ENCODE assay signal across 29 mouse cellular contexts in genomic region chr12:76446201-76446600, GRCm38 (mm10). TPM values are rescaled to one million over a fixed set of nuclear protein-coding genes. Genes with fewer than 3 reads are reported as not detected.
A peak's percentile ranks its signal among the peaks of the same experiment; 100 is the strongest.
DNase-seq lines count a peak whose midpoint lies in the region; ATAC-seq and TF ChIP-seq lines count a peak whose summit lies in the region.
"Had no signal": no experiment of that assay in that cellular context is flagged by ENCODE, and none has a peak within 500 bp of the region (broad histone marks: within the 10 kb centered on the region; RNA-seq: fewer than 3 reads in every experiment).

No protein-coding gene starts in this region.

- no peaks in the 10 kb centered on the region for H3K36me3 ChIP-seq in intestine, postnatal 0 days (ENCODE audit: control insufficient read depth, insufficient read depth)
- H3K36me3 ChIP-seq in intestine, embryonic 16.5 days (ENCODE audit: control insufficient read depth, insufficient read depth, low read length) = no peaks in the 10 kb centered on the region
- no peaks in the 10 kb centered on the region for H3K36me3 ChIP-seq in kidney, adult 2 months (ENCODE audit: control insufficient read depth, insufficient read depth, low read length)
- no peaks in the 10 kb centered on the region for H3K36me3 ChIP-seq in kidney, embryonic 16.5 days (ENCODE audit: insufficient read depth, low read length)
- H3K36me3 ChIP-seq in midbrain, embryonic 16.5 days (ENCODE audit: control insufficient read depth, insufficient read depth, low read length) = no peaks in the 10 kb centered on the region
- H3K36me3 ChIP-seq: embryonic facial prominence, embryonic 12.5 days; forebrain, embryonic 15.5 days; hindbrain, embryonic 10.5 days; hindbrain, embryonic 15.5 days; limb, embryonic 13.5 days had no signal

- no peak for TF ChIP-seq POLR2A in kidney, adult 2 months (IDR thresholded peaks at IDR 0.05; ENCODE audit: low read depth, low read length)

- peak overlapping the region; percentile 10; the same call in 1 of the 2 replicates for H3K4me2 ChIP-seq in intestine, postnatal 0 days (replicated peaks; ENCODE audit: low read depth)
- H3K4me2 ChIP-seq in intestine, embryonic 16.5 days (ENCODE audit: low read depth, low read length) = no peak overlapping the region
- H3K4me2 ChIP-seq in kidney, embryonic 16.5 days (replicated peaks; ENCODE audit: low read depth, low read length) = peak overlapping the region; percentile 17; the same call in 1 of the 2 replicates
- H3K4me2 ChIP-seq in midbrain, embryonic 16.5 days (ENCODE audit: low read length) = no peak overlapping the region
- H3K4me2 ChIP-seq: embryonic facial prominence, embryonic 12.5 days; forebrain, embryonic 15.5 days; hindbrain, embryonic 15.5 days; limb, embryonic 13.5 days had no signal

- DNase-seq in kidney, adult 2 months = peak; percentile 92
- DNase-seq in kidney, postnatal 36 days = peak; percentile 70 to 83
- no peak for DNase-seq in natural killer cell, adult 2 months (ENCODE audit: low spot score in 2 of 2)
- DNase-seq in T-cell, adult 2 months (ENCODE audit: low spot score) = no peak
- DNase-seq: adrenal gland, postnatal 14 days; cerebellum, adult 11 months; cerebellum, adult 9-10 months; cerebellum, postnatal 36 days; embryo, embryonic 11 days; gastrocnemius, adult 2 months; heart, postnatal 14 days; lung, adult 18-20 months; midbrain, embryonic 14.5 days; right cerebral cortex, postnatal 4 days; thymus, postnatal 4 days had no signal

- no peak overlapping the region for H3K9ac ChIP-seq in intestine, postnatal 0 days (ENCODE audit: low read depth, low read length)
- H3K9ac ChIP-seq in intestine, embryonic 16.5 days (ENCODE audit: low read depth, low read length) = no peak overlapping the region
- no peak overlapping the region for H3K9ac ChIP-seq in kidney, embryonic 16.5 days (replicated peaks; ENCODE audit: low read length)
- no peak overlapping the region for H3K9ac ChIP-seq in midbrain, embryonic 16.5 days (ENCODE audit: low read depth, low read length)
- H3K9ac ChIP-seq: embryonic facial prominence, embryonic 12.5 days; forebrain, embryonic 15.5 days; hindbrain, embryonic 15.5 days; limb, embryonic 13.5 days had no signal

- no peaks in the 10 kb centered on the region for H3K27me3 ChIP-seq in intestine, postnatal 0 days (replicated peaks; ENCODE audit: control insufficient read depth, insufficient read depth, low read length)
- no peaks in the 10 kb centered on the region for H3K27me3 ChIP-seq in intestine, embryonic 16.5 days (replicated peaks; ENCODE audit: control insufficient read depth, insufficient read depth, low read length)
- H3K27me3 ChIP-seq in kidney, adult 2 months (replicated peaks; ENCODE audit: control insufficient read depth, insufficient read depth, low read length) = no peaks in the 10 kb centered on the region
- H3K27me3 ChIP-seq in kidney, embryonic 16.5 days (ENCODE audit: insufficient read depth, low read length) = no peaks in the 10 kb centered on the region
- no peaks in the 10 kb centered on the region for H3K27me3 ChIP-seq in midbrain, embryonic 16.5 days (ENCODE audit: control insufficient read depth, insufficient read depth, low read depth, low read length)
- H3K27me3 ChIP-seq: embryonic facial prominence, embryonic 12.5 days; forebrain, embryonic 15.5 days; hindbrain, embryonic 15.5 days had no signal

- no peak for TF ChIP-seq CTCF in intestine, postnatal 0 days (IDR thresholded peaks at IDR 0.05; ENCODE audit: low read depth)
- no peak for TF ChIP-seq CTCF in kidney, adult 2 months (conservative IDR thresholded peaks at IDR 0.05; ENCODE audit: insufficient read depth, insufficient read length, low read depth, low read length)

- ATAC-seq in intestine, postnatal 0 days = no peak
- ATAC-seq in intestine, embryonic 16.5 days = no peak
- peak; percentile 83 for ATAC-seq in kidney, embryonic 16.5 days (ENCODE audit: low FRiP score, low TSS enrichment)
- ATAC-seq in midbrain, embryonic 16.5 days = no peak
- ATAC-seq: forebrain, embryonic 15.5 days; lung, postnatal 0 days had no signal

- H3K9me3 ChIP-seq in intestine, postnatal 0 days (ENCODE audit: control insufficient read depth) = no peaks in the 10 kb centered on the region
- H3K9me3 ChIP-seq in intestine, embryonic 16.5 days (ENCODE audit: control insufficient read depth, low read length) = no peaks in the 10 kb centered on the region
- no peaks in the 10 kb centered on the region for H3K9me3 ChIP-seq in kidney, embryonic 16.5 days (ENCODE audit: low read length)
- no peaks in the 10 kb centered on the region for H3K9me3 ChIP-seq in midbrain, embryonic 16.5 days (replicated peaks; ENCODE audit: control insufficient read depth, low read length, poor library complexity, severe bottlenecking)
- H3K9me3 ChIP-seq: embryonic facial prominence, embryonic 12.5 days; forebrain, embryonic 15.5 days; G1E; hindbrain, embryonic 10.5 days; hindbrain, embryonic 15.5 days; limb, embryonic 13.5 days had no signal

- H3K4me3 ChIP-seq in intestine, postnatal 0 days (ENCODE audit: low read depth, low read length) = no peak overlapping the region
- no peak overlapping the region for H3K4me3 ChIP-seq in intestine, embryonic 16.5 days (ENCODE audit: low read length)
- H3K4me3 ChIP-seq in kidney, adult 2 months (ENCODE audit: insufficient read depth, low read depth, low read length) = no peak overlapping the region
- peak overlapping the region; percentile 3; the same call in 1 of the 2 replicates for H3K4me3 ChIP-seq in kidney, embryonic 16.5 days (ENCODE audit: low read length)
- H3K4me3 ChIP-seq in midbrain, embryonic 16.5 days (ENCODE audit: low read depth, low read length) = no peak overlapping the region
- H3K4me3 ChIP-seq: embryonic facial prominence, embryonic 12.5 days; forebrain, embryonic 15.5 days; gastrocnemius, adult 2 months; hindbrain, embryonic 10.5 days; hindbrain, embryonic 15.5 days; layer of hippocampus, adult 2 months; limb, embryonic 13.5 days had no signal

- H3K27ac ChIP-seq in intestine, postnatal 0 days (ENCODE audit: low read depth, low read length) = no peak overlapping the region
- no peak overlapping the region for H3K27ac ChIP-seq in intestine, embryonic 16.5 days (ENCODE audit: low read length)
- peak overlapping the region; percentile 92 for H3K27ac ChIP-seq in kidney, adult 2 months (ENCODE audit: insufficient read depth, low read depth, low read length)
- H3K27ac ChIP-seq in kidney, embryonic 16.5 days (ENCODE audit: low read length) = peak overlapping the region; percentile 87
- no peak overlapping the region for H3K27ac ChIP-seq in midbrain, embryonic 16.5 days (ENCODE audit: low read length)
- H3K27ac ChIP-seq: embryonic facial prominence, embryonic 12.5 days; forebrain, embryonic 15.5 days; gastrocnemius, adult 2 months; hindbrain, embryonic 10.5 days; hindbrain, embryonic 15.5 days; layer of hippocampus, adult 2 months; limb, embryonic 13.5 days had no signal

- H3K4me1 ChIP-seq in intestine, postnatal 0 days (replicated peaks; ENCODE audit: control insufficient read depth, insufficient read depth, low read length) = no peaks in the 10 kb centered on the region
- H3K4me1 ChIP-seq in intestine, embryonic 16.5 days (ENCODE audit: control insufficient read depth, insufficient read depth, low read length) = 0 out of 2 replicates have a peak, but pooled peaks cover 4% of the 10 kb centered on the region
- H3K4me1 ChIP-seq in kidney, adult 2 months (ENCODE audit: control insufficient read depth, insufficient read depth, low read length) = peaks cover 15% of the 10 kb centered on the region
- peaks cover 15% of the 10 kb centered on the region for H3K4me1 ChIP-seq in kidney, embryonic 16.5 days (ENCODE audit: insufficient read depth, low read length)
- H3K4me1 ChIP-seq in midbrain, embryonic 16.5 days (ENCODE audit: control insufficient read depth, insufficient read depth, low read length) = no peaks in the 10 kb centered on the region
- H3K4me1 ChIP-seq: embryonic facial prominence, embryonic 12.5 days; forebrain, embryonic 15.5 days; hindbrain, embryonic 10.5 days; hindbrain, embryonic 15.5 days; limb, embryonic 13.5 days had no signal

- 64% methylated on average over 11 of the region's 11 CpGs for WGBS in intestine, postnatal 0 days
- 75% methylated on average over 11 of the region's 11 CpGs for WGBS in intestine, embryonic 16.5 days
- 31% methylated on average over 11 of the region's 11 CpGs for WGBS in kidney, adult 2 months
- 41% methylated on average over 11 of the region's 11 CpGs for WGBS in kidney, embryonic 16.5 days
- WGBS in midbrain, embryonic 16.5 days = 77% methylated on average over 11 of the region's 11 CpGs

RNA-seq across cellular contexts. Expression of gene Ppp1r36, which starts 28.9 kb away (rescaled TPM):
- 0.90 and 1.1 TPM in 2 replicates for polyA plus RNA-seq in intestine, postnatal 0 days (2015; fragmentation: Nextera tagmentation; extraction: Ambion mirVana)
- polyA plus RNA-seq in intestine, embryonic 16.5 days (2015; fragmentation: Nextera tagmentation; extraction: Ambion mirVana) = 0.99 and 1.5 TPM in 2 replicates
- polyA plus RNA-seq in kidney, adult 2 months (2012; rRNA removed) = 0.23 and 0.31 TPM in 2 replicates
- 4.0 and 4.3 TPM in 2 replicates for polyA plus RNA-seq in kidney, embryonic 16.5 days (2015; fragmentation: Nextera tagmentation; extraction: Ambion mirVana)
- polyA plus RNA-seq in midbrain, embryonic 16.5 days (2015; fragmentation: Nextera tagmentation; extraction: Ambion mirVana) = 1.3 and 1.9 TPM in 2 replicates
- polyA plus RNA-seq: C2C12; G1E; spleen, adult 2 months had no signal

RNA-seq across cellular contexts. Expression of gene Hspa2, which starts 42.2 kb away (rescaled TPM):
- polyA plus RNA-seq in intestine, postnatal 0 days (2015; fragmentation: Nextera tagmentation; extraction: Ambion mirVana) = 16.9 and 23.5 TPM in 2 replicates
- polyA plus RNA-seq in intestine, embryonic 16.5 days (2015; fragmentation: Nextera tagmentation; extraction: Ambion mirVana) = 11.6 and 12.5 TPM in 2 replicates
- polyA plus RNA-seq in kidney, adult 2 months (2012; rRNA removed) = 11.8 and 14.0 TPM in 2 replicates
- polyA plus RNA-seq in kidney, embryonic 16.5 days (2015; fragmentation: Nextera tagmentation; extraction: Ambion mirVana) = 11.0 and 12.5 TPM in 2 replicates
- polyA plus RNA-seq in midbrain, embryonic 16.5 days (2015; fragmentation: Nextera tagmentation; extraction: Ambion mirVana) = 6.2 and 7.6 TPM in 2 replicates

Comparison
In these comparisons a context has a peak if more than half of its experiments do, and no peak if none do; other contexts are left out.
1. H3K4me2 ChIP-seq: peak in intestine, postnatal 0 days (single experiment) and kidney, embryonic 16.5 days (single experiment); none in intestine, embryonic 16.5 days (single experiment) and midbrain, embryonic 16.5 days (single experiment).
2. H3K27ac ChIP-seq: peak in kidney, adult 2 months (single experiment) and kidney, embryonic 16.5 days (single experiment); none in intestine, postnatal 0 days (single experiment), intestine, embryonic 16.5 days (single experiment) and midbrain, embryonic 16.5 days (single experiment).
3. DNase-seq: peak in kidney, adult 2 months (single experiment) and kidney, postnatal 36 days (2 of 2); none in natural killer cell, adult 2 months (0 of 2) and T-cell, adult 2 months (single experiment).